ENCODE assay signal across 21 mouse cellular contexts in the genomic region with DNA sequence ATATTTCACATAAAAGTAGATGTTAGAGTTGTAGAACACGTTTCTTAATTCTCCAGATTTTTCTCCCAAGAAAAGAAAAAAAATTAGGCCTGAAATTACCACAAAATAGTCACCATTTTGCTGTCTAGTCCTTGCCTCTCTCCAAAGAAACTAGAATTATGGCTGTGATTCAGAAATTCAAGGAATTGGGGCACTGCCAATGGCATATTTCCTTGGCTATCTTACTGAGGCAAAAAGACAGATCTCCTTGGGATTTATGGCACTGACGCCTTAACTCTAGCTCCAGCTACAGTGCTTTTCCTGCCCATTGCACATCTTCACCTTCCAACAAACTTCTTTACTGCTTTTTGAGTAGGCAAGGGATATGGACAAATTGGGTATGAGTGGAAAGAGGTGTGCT.
DNase-seq lines count a peak whose midpoint lies in the region; ATAC-seq and TF ChIP-seq lines count a peak whose summit lies in the region.
"Had no signal": no experiment of that assay in that cellular context is flagged by ENCODE, and none has a peak within 500 bp of the region (broad histone marks: within the 10 kb centered on the region; RNA-seq: fewer than 3 reads in every experiment).

No protein-coding gene starts in this region.

- H3K27me3 ChIP-seq in forebrain, postnatal 0 days (ENCODE audit: insufficient read depth, low read length) = no peaks in the 10 kb centered on the region
- H3K27me3 ChIP-seq in forebrain, embryonic 10.5 days (ENCODE audit: poor library complexity, severe bottlenecking) = no peaks in the 10 kb centered on the region
- H3K27me3 ChIP-seq: hindbrain, embryonic 12.5 days; limb, embryonic 12.5 days; megakaryocyte, embryonic 14.5 days; midbrain, embryonic 13.5 days had no signal

- 75% methylated on average over 2 of the region's 2 CpGs for WGBS in forebrain, postnatal 0 days
- 87% methylated on average over 2 of the region's 2 CpGs for WGBS in forebrain, embryonic 10.5 days

- DNase-seq in forebrain, postnatal 0 days = peak; percentile 42
- DNase-seq in forebrain, embryonic 10.5 days (ENCODE audit: extremely low spot score, low spot score) = no peak
- DNase-seq in lung, postnatal 10 days = peak; percentile 12
- no peak for DNase-seq in lung, adult 18-20 months
- DNase-seq in adrenal gland, postnatal 10 days = peak; percentile 67
- no peak for DNase-seq in thymus, postnatal 10 days (ENCODE audit: low spot score in 2 of 2)
- DNase-seq: cerebellum, adult 9-10 months; gastrocnemius, postnatal 36 days; kidney, adult 11 months; liver, postnatal 0 days; right cerebral cortex, postnatal 25 days; thymus, postnatal 14 days had no signal

- H3K4me1 ChIP-seq in forebrain, postnatal 0 days (ENCODE audit: insufficient read depth) = no peaks in the 10 kb centered on the region
- H3K4me1 ChIP-seq in forebrain, embryonic 10.5 days = peaks cover 4% of the 10 kb centered on the region; the same call in 1 of the 2 replicates
- H3K4me1 ChIP-seq: embryonic facial prominence, embryonic 10.5 days; hindbrain, embryonic 12.5 days; megakaryocyte, embryonic 14.5 days; midbrain, embryonic 13.5 days had no signal

- no peak overlapping the region for H3K9ac ChIP-seq in forebrain, postnatal 0 days
- H3K9ac ChIP-seq: hindbrain, embryonic 12.5 days; limb, embryonic 12.5 days; liver, postnatal 0 days; midbrain, embryonic 13.5 days had no signal

- TF ChIP-seq CTCF in forebrain, postnatal 0 days (IDR thresholded peaks at IDR 0.05; ENCODE audit: low read depth) = no peak

- H3K4me3 ChIP-seq in forebrain, postnatal 0 days (ENCODE audit: low read depth, low read length) = no peak overlapping the region
- H3K4me3 ChIP-seq in forebrain, embryonic 10.5 days = no peak overlapping the region
- H3K4me3 ChIP-seq: embryonic facial prominence, embryonic 10.5 days; hindbrain, embryonic 12.5 days; layer of hippocampus, adult 2 months; limb, embryonic 12.5 days; megakaryocyte, embryonic 14.5 days; midbrain, embryonic 13.5 days had no signal

- H3K36me3 ChIP-seq in forebrain, postnatal 0 days (ENCODE audit: insufficient read depth) = no peaks in the 10 kb centered on the region
- H3K36me3 ChIP-seq in forebrain, embryonic 10.5 days (replicated peaks) = no peaks in the 10 kb centered on the region
- H3K36me3 ChIP-seq: embryonic facial prominence, embryonic 10.5 days; hindbrain, embryonic 12.5 days; limb, embryonic 12.5 days; midbrain, embryonic 13.5 days had no signal

- H3K27ac ChIP-seq in forebrain, postnatal 0 days (ENCODE audit: low read depth, low read length) = no peak overlapping the region
- no peak overlapping the region for H3K27ac ChIP-seq in forebrain, embryonic 10.5 days
- H3K27ac ChIP-seq: embryonic facial prominence, embryonic 10.5 days; hindbrain, embryonic 12.5 days; kidney, postnatal 0 days; layer of hippocampus, adult 2 months; limb, embryonic 12.5 days; midbrain, embryonic 13.5 days had no signal

- H3K9me3 ChIP-seq in forebrain, postnatal 0 days (ENCODE audit: low read length) = no peaks in the 10 kb centered on the region
- H3K9me3 ChIP-seq in forebrain, embryonic 10.5 days = no peaks in the 10 kb centered on the region
- H3K9me3 ChIP-seq: hindbrain, embryonic 12.5 days; limb, embryonic 12.5 days; midbrain, embryonic 13.5 days had no signal

- ATAC-seq in forebrain, postnatal 0 days = no peak
- no peak for ATAC-seq in inflammation-experienced regulatory T-cells, adult 6 months
- ATAC-seq: liver, postnatal 0 days; midbrain, embryonic 13.5 days had no signal

- H3K4me2 ChIP-seq in forebrain, postnatal 0 days (ENCODE audit: low read depth) = no peak overlapping the region
- H3K4me2 ChIP-seq: hindbrain, embryonic 12.5 days; limb, embryonic 12.5 days; liver, embryonic 11.5 days; midbrain, embryonic 13.5 days had no signal

Comparison
In these comparisons a context has a peak if more than half of its experiments do, and no peak if none do; other contexts are left out.
1. DNase-seq: peak in forebrain, postnatal 0 days (single experiment), lung, postnatal 10 days (single experiment) and adrenal gland, postnatal 10 days (single experiment); none in forebrain, embryonic 10.5 days (single experiment), lung, adult 18-20 months (0 of 2) and thymus, postnatal 10 days (0 of 2).